Mouse (Mus musculus) myocyte (in vitro differentiated cells): Measurements from ENCODE around the gene Pou6f1.

Experiments used
- CEBPB ChIP-seq: IDR thresholded peaks from 2 replicates; pipeline ENCODE4 v1.6.1; 2011; ENCODE audit warnings: mild to moderate bottlenecking, moderate library complexity; ENCODE audit not compliant: poor library complexity, insufficient read depth, severe bottlenecking
- E2F4 ChIP-seq: IDR thresholded peaks from one replicate; pipeline ENCODE4 v1.6.1; 2011; ENCODE audit warnings: mild to moderate bottlenecking, control low read depth, moderate library complexity; ENCODE audit not compliant: insufficient read depth
- MAX ChIP-seq: IDR thresholded peaks from one replicate; pipeline ENCODE4 v1.6.1; 2011; ENCODE audit warnings: low read depth, mild to moderate bottlenecking, control low read depth
- MYOD1 ChIP-seq, 3 experiments: IDR thresholded peaks; one replicate each; pipeline ENCODE4 v1.6.1; 2011; ENCODE audit warnings: control low read depth in 2 of 3, low read depth in 2 of 3, mild to moderate bottlenecking in 2 of 3, moderate library complexity in 1 of 3; ENCODE audit not compliant: insufficient read length in 2 of 3, control insufficient read depth in 1 of 3
- MYOG ChIP-seq, 3 experiments: IDR thresholded peaks; one replicate each; pipeline ENCODE4 v1.6.1; 2011; ENCODE audit warnings: control low read depth in 2 of 3, low read depth in 2 of 3, mild to moderate bottlenecking in 2 of 3; ENCODE audit not compliant: insufficient read length in 2 of 3, control insufficient read depth in 1 of 3, insufficient read depth in 1 of 3
- POLR2A ChIP-seq: IDR thresholded peaks from one replicate; pipeline ENCODE4 v1.6.1; 2011; ENCODE audit warnings: low read depth, mild to moderate bottlenecking, control low read depth, moderate library complexity; ENCODE audit not compliant: insufficient read length
- POLR2AphosphoS2 ChIP-seq: IDR thresholded peaks from one replicate; pipeline ENCODE4 v1.6.1; 2011; ENCODE audit warnings: low read depth, control low read depth; ENCODE audit not compliant: insufficient read length
- SRF ChIP-seq: IDR thresholded peaks from one replicate; pipeline ENCODE4 v1.6.1; 2011; ENCODE audit warnings: low read depth; ENCODE audit not compliant: control insufficient read depth, insufficient read length
- TCF12 ChIP-seq: IDR thresholded peaks from one replicate; pipeline ENCODE4 v1.6.1; 2011; ENCODE audit warnings: mild to moderate bottlenecking, control low read depth; ENCODE audit not compliant: poor library complexity, insufficient read depth, severe bottlenecking
- TCF3 ChIP-seq: IDR thresholded peaks from one replicate; pipeline ENCODE4 v1.6.1; 2011; ENCODE audit warnings: low read depth, control low read depth; ENCODE audit not compliant: insufficient read length
- USF1 ChIP-seq: IDR thresholded peaks from one replicate; pipeline ENCODE4 v1.6.1; 2011; ENCODE audit warnings: low read depth, mild to moderate bottlenecking, control low read depth, moderate library complexity

GRCm38 (mm10) chr15:100624435-100624834 is 24.7 kb upstream of the Pou6f1 start:
- TF ChIP-seq POLR2AphosphoS2 (no peak), POLR2A (no peak), TCF12 (no peak), MYOD1 (IDR thresholded peaks at IDR 0.05; ENCODE audit: control insufficient read depth in 1 of 3, insufficient read length in 2 of 3, low read depth in 2 of 3) (no peak), CEBPB (no peak), USF1 (no peak), MYOG (IDR thresholded peaks at IDR 0.05; ENCODE audit: control insufficient read depth in 1 of 3, insufficient read depth in 1 of 3, insufficient read length in 2 of 3, low read depth in 2 of 3) (no peak), MAX (no peak), E2F4 (no peak), TCF3 (no peak), SRF (no peak)
